Mouse (Mus musculus) stomach, postnatal 0 days (tissue): ENCODE measurements around the gene Chuk. TPM values are rescaled to one million over a fixed set of nuclear protein-coding genes. Genes with fewer than 3 reads are reported as not detected.

Experiments used
- ATAC-seq: fragments of 200-750 bp; cut with Nextera tagmentation; 2 replicates; pipeline ENCODE4 v1.8.0; 2017; ENCODE audit not compliant: low FRiP score, low TSS enrichment
- DNase-seq: peaks from one replicate; pipeline ENCODE4 v3.0.0-alpha.2; 2016; ENCODE audit warnings: low spot score
- H3K27ac ChIP-seq: fragments of 300-500 bp; sonication (generic); replicated peaks from 2 replicates; pipeline ENCODE4 v1.5.1; 2014; ENCODE audit warnings: mild to moderate bottlenecking, control low read depth
- H3K27me3 ChIP-seq: fragments of 300-500 bp; sonication (generic); 2 replicates; pipeline ENCODE4 v1.6.1; 2014; ENCODE audit warnings: low read length; ENCODE audit not compliant: control insufficient read depth, insufficient read depth
- H3K36me3 ChIP-seq: fragments of 300-500 bp; sonication (generic); 2 replicates; pipeline ENCODE4 v1.6.1; 2014; ENCODE audit warnings: low read length, mixed read lengths; ENCODE audit not compliant: control insufficient read depth, insufficient read depth
- H3K4me1 ChIP-seq: fragments of 300-500 bp; sonication (generic); replicated peaks from 2 replicates; pipeline ENCODE4 v1.6.1; 2014; ENCODE audit warnings: antibody characterized with exemption; ENCODE audit not compliant: control insufficient read depth, insufficient read depth
- H3K4me2 ChIP-seq: fragments of 300-500 bp; sonication (generic); replicated peaks from 2 replicates; pipeline ENCODE4 v1.6.1; 2014; ENCODE audit warnings: low read depth, mild to moderate bottlenecking, control low read depth, moderate library complexity
- H3K4me3 ChIP-seq: fragments of 300-500 bp; sonication (generic); 2 replicates; pipeline ENCODE4 v1.5.1; 2014; ENCODE audit warnings: low read depth, low read length, control low read depth
- H3K9ac ChIP-seq: fragments of 300-500 bp; sonication (generic); 2 replicates; pipeline ENCODE4 v1.6.1; 2014; ENCODE audit warnings: mild to moderate bottlenecking, low read length, control low read depth, mixed read lengths
- H3K9me3 ChIP-seq: fragments of 300-500 bp; sonication (generic); 2 replicates; pipeline ENCODE4 v1.6.1; 2016; ENCODE audit warnings: low read length; ENCODE audit not compliant: control insufficient read depth
- CTCF ChIP-seq: IDR thresholded peaks from 2 replicates; pipeline ENCODE4 v1.5.1; 2016; ENCODE audit warnings: antibody characterized with exemption, low read depth, mild to moderate bottlenecking, moderate library complexity
- EP300 ChIP-seq: optimal IDR thresholded peaks from 2 replicates; pipeline ENCODE3; 2016; ENCODE audit warnings: antibody characterized with exemption
- WGBS: fragments of 180-500 bp; shearing (Covaris S2); extraction: QIAGEN DNeasy Blood & Tissue Kit; methylation state at CpG from one replicate; pipeline ENCODE4 v1.1.7; 2014; 5-methylcytosine and 5-hydroxymethylcytosine counted together
- polyA plus RNA-seq: library from polyadenylated mRNA; unstranded; fragments of >200 nt; fragmentation: Nextera tagmentation; extraction: Ambion mirVana; gene quantifications from 2 replicates; pipeline ENCODE4 v1.2.1, GENCODE M21; 2015

Gene Chuk
- polyA plus RNA-seq, 1 experiment from 2014 or later: 21.3 TPM

DNA sequence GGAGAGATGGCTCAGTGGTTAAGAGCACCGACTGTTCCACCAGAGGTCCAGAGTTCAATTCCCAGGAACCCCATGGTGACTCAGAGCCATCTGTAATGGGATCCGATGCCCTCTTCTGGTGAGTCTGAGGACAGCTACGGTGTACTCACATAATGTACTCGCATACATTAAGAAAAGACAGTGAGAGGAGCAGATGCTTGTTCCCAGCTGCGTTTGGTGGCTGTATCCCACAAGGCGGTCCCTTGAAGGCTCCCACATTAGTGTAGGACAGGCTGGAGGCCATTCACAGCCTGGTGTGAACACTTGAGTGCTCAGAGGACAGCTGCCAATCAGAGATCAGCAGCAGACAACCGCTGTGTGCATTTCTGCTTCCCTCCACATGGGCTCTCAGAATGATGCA is 4.4 kb upstream of the Chuk start:
- 62% methylated on average over 7 of the region's 7 CpGs for WGBS
- ATAC-seq: no peak
- H3K4me3 ChIP-seq: no peak overlapping the region
- H3K27me3 ChIP-seq: no peaks in the 10 kb centered on the region
- H3K4me2 ChIP-seq: no peak overlapping the region
- TF ChIP-seq CTCF (peak; percentile 64), EP300 (no peak)
- H3K9me3 ChIP-seq: no peaks in the 10 kb centered on the region
- peaks cover 9% of the 10 kb centered on the region; the same call in 1 of the 2 replicates for H3K36me3 ChIP-seq
- no peaks in the 10 kb centered on the region for H3K4me1 ChIP-seq
- H3K27ac ChIP-seq: no peak overlapping the region
- no peak overlapping the region for H3K9ac ChIP-seq
- peak; percentile 46 for DNase-seq

GRCm38 (mm10) chr19:44110356-44110755 is 3.1 kb upstream of the Chuk start:
- 83% methylated on average over 9 of the region's 9 CpGs for WGBS
- H3K27ac ChIP-seq: no peak overlapping the region
- ATAC-seq: no peak

DNA sequence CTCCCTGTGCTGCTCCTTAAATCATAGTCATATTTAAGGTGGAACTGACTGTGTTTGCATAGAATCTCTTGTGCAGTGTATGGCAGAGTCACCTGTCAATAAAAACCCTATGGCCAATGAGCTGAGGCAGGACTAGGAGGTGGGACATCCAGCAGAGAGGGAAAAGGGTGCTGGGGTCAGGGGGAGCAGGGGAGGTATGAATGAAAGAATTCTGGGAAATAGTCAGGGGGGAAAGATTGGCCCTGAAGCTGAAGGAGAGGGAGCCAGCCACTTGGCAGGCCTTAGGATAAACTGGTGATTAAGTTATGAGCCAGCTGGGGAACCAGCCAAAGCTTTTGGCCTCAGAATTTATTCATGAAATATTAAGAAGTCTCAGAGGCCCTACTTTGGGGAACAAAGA is 1.7 kb upstream of the Chuk start:
- no peaks in the 10 kb centered on the region for H3K27me3 ChIP-seq
- peaks cover 8% of the 10 kb centered on the region; the same call in 1 of the 2 replicates for H3K36me3 ChIP-seq
- TF ChIP-seq EP300 (no peak), CTCF (no peak)
- no peak overlapping the region for H3K9ac ChIP-seq
- H3K27ac ChIP-seq: no peak overlapping the region
- no peak overlapping the region for H3K4me3 ChIP-seq
- no peaks in the 10 kb centered on the region for H3K9me3 ChIP-seq
- no peaks in the 10 kb centered on the region for H3K4me1 ChIP-seq
- DNase-seq: no peak
- ATAC-seq: no peak
- H3K4me2 ChIP-seq: no peak overlapping the region

More at GRCm38 (mm10) chr19:44110356-44110755, 3.1 kb upstream of the Chuk start:
- H3K9me3 ChIP-seq: no peaks in the 10 kb centered on the region
- H3K27me3 ChIP-seq: no peaks in the 10 kb centered on the region
- no peak overlapping the region for H3K9ac ChIP-seq
- DNase-seq: no peak
- peaks cover 9% of the 10 kb centered on the region; the same call in 1 of the 2 replicates for H3K36me3 ChIP-seq
- TF ChIP-seq CTCF: no peak
- no peak for TF ChIP-seq EP300
- no peak overlapping the region for H3K4me2 ChIP-seq
- H3K4me3 ChIP-seq: no peak overlapping the region
- no peaks in the 10 kb centered on the region for H3K4me1 ChIP-seq

DNA sequence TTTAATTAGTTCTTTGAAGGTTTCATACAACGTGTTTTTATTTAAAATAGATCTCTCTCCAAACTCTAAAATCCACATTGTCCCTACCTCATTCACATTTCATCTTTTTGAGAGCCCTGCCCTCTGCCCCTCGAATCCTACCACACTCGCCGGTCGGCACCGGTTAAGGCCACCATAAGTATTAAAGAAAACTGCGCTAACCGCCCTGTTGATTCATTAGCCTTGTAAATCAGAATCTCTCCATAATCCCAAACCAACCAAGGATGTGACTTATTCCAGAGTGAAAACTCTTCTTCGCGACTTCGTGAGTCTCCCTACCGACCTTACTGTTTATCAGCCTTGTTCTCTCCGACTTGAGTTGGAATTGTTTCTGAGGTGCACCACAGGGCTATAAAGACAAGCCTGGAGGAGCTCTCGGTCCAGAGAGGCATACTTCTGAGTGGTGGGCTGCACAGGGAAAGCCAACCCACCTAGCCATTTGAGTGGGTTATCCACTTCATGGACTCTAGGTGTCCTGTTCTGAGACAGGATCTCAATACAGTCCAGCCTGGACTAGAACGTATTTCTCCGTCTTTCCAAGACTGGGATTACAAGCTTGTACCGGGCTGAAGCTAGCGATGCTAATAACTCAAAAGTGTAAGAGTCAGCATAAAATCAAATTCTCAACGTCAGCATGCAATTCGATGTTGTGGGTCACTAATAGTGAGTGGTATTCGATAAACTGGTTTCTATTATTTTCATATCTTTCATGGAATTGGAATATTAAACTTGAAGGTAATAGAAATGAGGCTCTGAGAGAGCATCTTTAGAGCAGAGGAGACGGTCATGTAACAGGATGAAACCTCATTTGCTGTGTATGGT is 611 bp upstream of the Chuk start:
- DNase-seq: no peak
- H3K9ac ChIP-seq: peak overlapping the region; percentile 98

GRCm38 (mm10) chr19:44104393-44104792 is 2.9 kb downstream of the Chuk start:
- Histone ChIP-seq H3K36me3 (peaks cover 4% of the 10 kb centered on the region; the same call in 1 of the 2 replicates), H3K4me1 (no peaks in the 10 kb centered on the region), H3K4me2 (no peak overlapping the region), H3K27me3 (no peaks in the 10 kb centered on the region), H3K27ac (no peak overlapping the region), H3K9me3 (no peaks in the 10 kb centered on the region), H3K9ac (no peak overlapping the region), H3K4me3 (no peak overlapping the region)
- 92% methylated on average over 1 of the region's 1 CpGs for WGBS
- no peak for TF ChIP-seq CTCF
- no peak for TF ChIP-seq EP300
- DNase-seq: no peak
- no peak for ATAC-seq

More for the DNA sequence above, 611 bp upstream of the Chuk start:
- no peaks in the 10 kb centered on the region for H3K27me3 ChIP-seq
- H3K4me2 ChIP-seq: peak overlapping the region; percentile 77
- no peaks in the 10 kb centered on the region for H3K9me3 ChIP-seq
- TF ChIP-seq CTCF (no peak), EP300 (no peak)
- peak; percentile 24 for ATAC-seq
- WGBS: 28% methylated on average over 22 of the region's 22 CpGs
- H3K36me3 ChIP-seq: no peaks in the 10 kb centered on the region
- no peaks in the 10 kb centered on the region for H3K4me1 ChIP-seq
- peak overlapping the region; percentile 49; the same call in 1 of the 2 replicates for H3K27ac ChIP-seq
- H3K4me3 ChIP-seq: peak overlapping the region; percentile 92

GRCm38 (mm10) chr19:44103001-44103400 is 4.3 kb downstream of the Chuk start:
- Histone ChIP-seq H3K9me3 (no peaks in the 10 kb centered on the region), H3K27me3 (no peaks in the 10 kb centered on the region), H3K4me3 (no peak overlapping the region), H3K9ac (no peak overlapping the region), H3K4me2 (no peak overlapping the region), H3K27ac (no peak overlapping the region), H3K36me3 (peaks cover 4% of the 10 kb centered on the region; the same call in 1 of the 2 replicates), H3K4me1 (no peaks in the 10 kb centered on the region)
- DNase-seq (no peak), ATAC-seq (no peak)
- WGBS: 88% methylated on average over 3 of the region's 3 CpGs
- no peak for TF ChIP-seq EP300
- TF ChIP-seq CTCF: no peak
